Mouse (Mus musculus): ENCODE data around the gene Gm37419. TPM values are rescaled to one million over a fixed set of nuclear protein-coding genes. Genes with fewer than 3 reads are reported as not detected.

Gm37419 gene
- total and polyA plus RNA-seq, 3 experiments, result not detected

- Histone ChIP-seq H3K4me3 (ENCODE audit: control insufficient read depth in 1 of 2, insufficient read depth in 1 of 2, low read depth in 2 of 2, low read length in 2 of 2) (no peak overlapping the region), H3K79me2 (ENCODE audit: control insufficient read depth, insufficient read depth, low read length, poor library complexity) (no peaks in the 10 kb centered on the region), H3K27me3 (ENCODE audit: control insufficient read depth in 1 of 2, insufficient read depth in 2 of 2, low read length in 2 of 2) (no peaks in the 10 kb centered on the region), H3K9ac (ENCODE audit: control insufficient read depth, low read depth, low read length, poor library complexity, severe bottlenecking) (no peak overlapping the region), H3K9me3 (replicated peaks; ENCODE audit: insufficient read depth, low read length) (no peaks in the 10 kb centered on the region), H3K4me1 (ENCODE audit: control insufficient read depth in 1 of 2, insufficient read depth in 2 of 2, low read length in 2 of 2) (no peaks in the 10 kb centered on the region), H3K36me3 (ENCODE audit: control insufficient read depth in 1 of 2, insufficient read depth in 2 of 2, low read length in 2 of 2) (no peaks in the 10 kb centered on the region), H3K27ac (ENCODE audit: control insufficient read depth, low read depth, low read length) (no peak overlapping the region)
- TF ChIP-seq POLR2AphosphoS5 (IDR thresholded peaks at IDR 0.05; ENCODE audit: borderline replicate concordance, low read depth, low read length) (no peak), GABPA (IDR thresholded peaks at IDR 0.05; ENCODE audit: low read depth, low read length) (no peak), ELF1 (IDR thresholded peaks at IDR 0.05; ENCODE audit: low read depth, low read length) (no peak), CTCF (IDR thresholded peaks at IDR 0.05 in 2 of 3, conservative IDR thresholded peaks at IDR 0.05 in 1 of 3; ENCODE audit: control insufficient read depth in 1 of 3, insufficient read depth in 1 of 3, low read depth in 2 of 3, low read length in 3 of 3, poor library complexity in 1 of 3, severe bottlenecking in 1 of 3) (no peak), MAX (IDR thresholded peaks at IDR 0.05; ENCODE audit: low read length) (no peak), POLR2AphosphoS2 (IDR thresholded peaks at IDR 0.05; ENCODE audit: low read length) (no peak), GATA1 (IDR thresholded peaks at IDR 0.05; ENCODE audit: low read depth, low read length) (no peak), NELFE (IDR thresholded peaks at IDR 0.05; ENCODE audit: low read depth, low read length) (no peak), RCOR1 (IDR thresholded peaks at IDR 0.05; ENCODE audit: low read depth, low read length) (no peak), BHLHE40 (IDR thresholded peaks at IDR 0.05; ENCODE audit: borderline replicate concordance, low read depth, low read length) (no peak), TBP (IDR thresholded peaks at IDR 0.05; ENCODE audit: low read depth, low read length) (no peak), MAZ (IDR thresholded peaks at IDR 0.05; ENCODE audit: low read depth, low read length) (no peak)
- DNase-seq (ENCODE audit: low read depth, low spot score), result no peak
Observed at GRCm38 (mm10) chr16:23947654-23948053, 40.6 kb upstream of the Gm37419 start.

DNA sequence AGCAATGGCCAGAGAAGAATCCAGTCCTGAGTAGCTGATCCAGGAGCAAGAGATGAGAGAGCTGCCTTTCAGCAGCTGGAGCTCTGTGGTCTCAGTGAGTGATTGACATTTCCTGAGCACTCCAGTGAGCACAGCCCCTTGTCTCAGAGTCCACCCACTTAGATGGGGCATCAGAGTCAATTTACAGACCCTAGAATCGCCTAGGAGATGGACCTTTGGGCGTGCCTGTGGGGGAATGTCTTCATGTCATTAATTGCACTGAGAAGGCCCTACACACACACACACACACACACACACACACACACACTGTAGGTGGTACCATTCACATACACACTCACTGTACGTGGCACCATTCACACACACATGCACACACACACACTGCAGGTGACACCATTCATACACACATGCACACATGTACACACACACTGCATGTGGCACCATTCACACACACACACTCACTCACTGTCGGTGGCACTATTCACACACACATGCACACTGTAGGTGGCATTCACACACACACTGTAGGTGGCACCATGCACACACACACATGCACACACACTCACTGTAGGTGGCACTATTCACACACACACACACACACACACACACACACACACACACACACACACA is 36.1 kb upstream of the Gm37419 start:
- Histone ChIP-seq H3K4me3 (ENCODE audit: control insufficient read depth in 1 of 2, insufficient read depth in 1 of 2, low read depth in 2 of 2, low read length in 2 of 2) (no peak overlapping the region), H3K27me3 (ENCODE audit: control insufficient read depth in 1 of 2, insufficient read depth in 2 of 2, low read length in 2 of 2) (no peaks in the 10 kb centered on the region), H3K27ac (ENCODE audit: control insufficient read depth, low read depth, low read length) (no peak overlapping the region), H3K9me3 (replicated peaks; ENCODE audit: insufficient read depth, low read length) (no peaks in the 10 kb centered on the region), H3K9ac (ENCODE audit: control insufficient read depth, low read depth, low read length, poor library complexity, severe bottlenecking) (no peak overlapping the region), H3K4me1 (ENCODE audit: control insufficient read depth in 1 of 2, insufficient read depth in 2 of 2, low read length in 2 of 2) (no peaks in the 10 kb centered on the region), H3K36me3 (ENCODE audit: control insufficient read depth in 1 of 2, insufficient read depth in 2 of 2, low read length in 2 of 2) (no peaks in the 10 kb centered on the region), H3K79me2 (ENCODE audit: control insufficient read depth, insufficient read depth, low read length, poor library complexity) (no peaks in the 10 kb centered on the region)
- no peak for DNase-seq (ENCODE audit: low read depth, low spot score)
- TF ChIP-seq MXI1 (IDR thresholded peaks at IDR 0.05; ENCODE audit: low read depth, low read length), result no peak
- no peak for TF ChIP-seq UBTF (IDR thresholded peaks at IDR 0.05; ENCODE audit: borderline replicate concordance, insufficient read depth, low read depth, low read length)
- no peak for TF ChIP-seq HCFC1 (IDR thresholded peaks at IDR 0.05; ENCODE audit: low read depth, low read length)
- TF ChIP-seq ELF1 (IDR thresholded peaks at IDR 0.05; ENCODE audit: low read depth, low read length), result no peak
- no peak for TF ChIP-seq USF1 (IDR thresholded peaks at IDR 0.05; ENCODE audit: low read depth, low read length)
- TF ChIP-seq TAL1 (IDR thresholded peaks at IDR 0.05; ENCODE audit: low read length), result no peak
- TF ChIP-seq CTCF (IDR thresholded peaks at IDR 0.05 in 2 of 3, conservative IDR thresholded peaks at IDR 0.05 in 1 of 3; ENCODE audit: control insufficient read depth in 1 of 3, insufficient read depth in 1 of 3, low read depth in 2 of 3, low read length in 3 of 3, poor library complexity in 1 of 3, severe bottlenecking in 1 of 3), result no peak
- no peak for TF ChIP-seq GATA1 (IDR thresholded peaks at IDR 0.05; ENCODE audit: low read depth, low read length)
- TF ChIP-seq NRF1 (IDR thresholded peaks at IDR 0.05; ENCODE audit: insufficient read depth, low read depth, low read length, poor library complexity, severe bottlenecking), result no peak
- TF ChIP-seq POLR2AphosphoS2 (IDR thresholded peaks at IDR 0.05; ENCODE audit: low read length), result no peak

Measured in MEL (cell line).